Mouse (Mus musculus): ENCODE results near the gene Eng. TPM values are rescaled to one million over a fixed set of nuclear protein-coding genes. Genes with fewer than 3 reads are reported as not detected.
A peak's percentile ranks its signal among the peaks of the same experiment; 100 is the strongest.

Gene Eng
- polyA plus RNA-seq, 1 experiment, result 31.6 TPM

GRCm38 (mm10) chr2:32684681-32685428 lies 38.5 kb downstream of the Eng start:
- Histone ChIP-seq H3K27ac (ENCODE audit: insufficient read depth, low read length) (no peak overlapping the region), H3K4me1 (ENCODE audit: control insufficient read depth, insufficient read depth, low read length) (no peaks in the 10 kb centered on the region), H3K4me3 (replicated peaks; ENCODE audit: insufficient read depth, low read depth, low read length) (no peak overlapping the region), H3K27me3 (ENCODE audit: control insufficient read depth, insufficient read depth, low read length) (no peaks in the 10 kb centered on the region)
- no peak for DNase-seq
- TF ChIP-seq POLR2A (IDR thresholded peaks at IDR 0.05; ENCODE audit: borderline replicate concordance, insufficient read depth, low read length), result no peak
- TF ChIP-seq CTCF (IDR thresholded peaks at IDR 0.05; ENCODE audit: borderline replicate concordance, insufficient read depth, low read depth, low read length), result no peak
- WGBS, result 90% methylated on average over 15 of the region's 15 CpGs

GRCm38 (mm10) chr2:32685807-32686206 lies 39.4 kb downstream of the Eng start:
- no peak for DNase-seq
- no peak for TF ChIP-seq POLR2A (IDR thresholded peaks at IDR 0.05; ENCODE audit: borderline replicate concordance, insufficient read depth, low read length)
- no peak for TF ChIP-seq CTCF (IDR thresholded peaks at IDR 0.05; ENCODE audit: borderline replicate concordance, insufficient read depth, low read depth, low read length)

GRCm38 (mm10) chr2:32686640-32687039 lies 40.2 kb downstream of the Eng start:
- H3K27ac ChIP-seq (ENCODE audit: insufficient read depth, low read length), result no peak overlapping the region
- H3K4me3 ChIP-seq (replicated peaks; ENCODE audit: insufficient read depth, low read depth, low read length), result no peak overlapping the region
- WGBS, result 92% methylated on average over 6 of the region's 6 CpGs
- H3K4me1 ChIP-seq (ENCODE audit: control insufficient read depth, insufficient read depth, low read length), result no peaks in the 10 kb centered on the region
- TF ChIP-seq CTCF (IDR thresholded peaks at IDR 0.05; ENCODE audit: borderline replicate concordance, insufficient read depth, low read depth, low read length) (no peak), POLR2A (IDR thresholded peaks at IDR 0.05; ENCODE audit: borderline replicate concordance, insufficient read depth, low read length) (no peak)
- no peaks in the 10 kb centered on the region for H3K27me3 ChIP-seq (ENCODE audit: control insufficient read depth, insufficient read depth, low read length)
- no peak for DNase-seq

More at GRCm38 (mm10) chr2:32685807-32686206, 39.4 kb downstream of the Eng start:
- H3K27ac ChIP-seq (ENCODE audit: insufficient read depth, low read length), result no peak overlapping the region
- no peak overlapping the region for H3K4me3 ChIP-seq (replicated peaks; ENCODE audit: insufficient read depth, low read depth, low read length)
- H3K4me1 ChIP-seq (ENCODE audit: control insufficient read depth, insufficient read depth, low read length), result no peaks in the 10 kb centered on the region
- WGBS, result 92% methylated on average over 3 of the region's 3 CpGs
- H3K27me3 ChIP-seq (ENCODE audit: control insufficient read depth, insufficient read depth, low read length), result no peaks in the 10 kb centered on the region

- Histone ChIP-seq H3K4me3 (replicated peaks; ENCODE audit: insufficient read depth, low read depth, low read length) (no peak overlapping the region), H3K27me3 (ENCODE audit: control insufficient read depth, insufficient read depth, low read length) (no peaks in the 10 kb centered on the region), H3K4me1 (ENCODE audit: control insufficient read depth, insufficient read depth, low read length) (no peaks in the 10 kb centered on the region; the same call in 1 of the 2 replicates), H3K27ac (ENCODE audit: insufficient read depth, low read length) (no peak overlapping the region)
- DNase-seq, result no peak
- WGBS, result 90% methylated on average over 8 of the region's 8 CpGs
- TF ChIP-seq CTCF (IDR thresholded peaks at IDR 0.05; ENCODE audit: borderline replicate concordance, insufficient read depth, low read depth, low read length), result no peak
- no peak for TF ChIP-seq POLR2A (IDR thresholded peaks at IDR 0.05; ENCODE audit: borderline replicate concordance, insufficient read depth, low read length)
Observed at GRCm38 (mm10) chr2:32687562-32687961, 41.2 kb downstream of the Eng start.

GRCm38 (mm10) chr2:32689420-32689819 lies 43.0 kb downstream of the Eng start:
- H3K27me3 ChIP-seq (ENCODE audit: control insufficient read depth, insufficient read depth, low read length), result no peaks in the 10 kb centered on the region
- H3K27ac ChIP-seq (ENCODE audit: insufficient read depth, low read length), result no peak overlapping the region
- WGBS, result 16% methylated on average over 5 of the region's 5 CpGs

GRCm38 (mm10) chr2:32691041-32691440 lies 44.6 kb downstream of the Eng start:
- H3K27me3 ChIP-seq (ENCODE audit: control insufficient read depth, insufficient read depth, low read length), result no peaks in the 10 kb centered on the region
- H3K4me3 ChIP-seq (replicated peaks; ENCODE audit: insufficient read depth, low read depth, low read length), result no peak overlapping the region
- WGBS, result 68% methylated on average over 11 of the region's 11 CpGs
- H3K4me1 ChIP-seq (ENCODE audit: control insufficient read depth, insufficient read depth, low read length), result peaks cover 4% of the 10 kb centered on the region; the same call in 1 of the 2 replicates
- no peak overlapping the region for H3K27ac ChIP-seq (ENCODE audit: insufficient read depth, low read length)
- TF ChIP-seq POLR2A (IDR thresholded peaks at IDR 0.05; ENCODE audit: borderline replicate concordance, insufficient read depth, low read length), result no peak
- TF ChIP-seq CTCF (IDR thresholded peaks at IDR 0.05; ENCODE audit: borderline replicate concordance, insufficient read depth, low read depth, low read length), result no peak
- no peak for DNase-seq

More at GRCm38 (mm10) chr2:32689420-32689819, 43.0 kb downstream of the Eng start:
- peak; percentile 86 to 87 for DNase-seq
- TF ChIP-seq CTCF (IDR thresholded peaks at IDR 0.05; ENCODE audit: borderline replicate concordance, insufficient read depth, low read depth, low read length), result peak; percentile 98
- no peak for TF ChIP-seq POLR2A (IDR thresholded peaks at IDR 0.05; ENCODE audit: borderline replicate concordance, insufficient read depth, low read length)
- peaks cover 4% of the 10 kb centered on the region; the same call in 1 of the 2 replicates for H3K4me1 ChIP-seq (ENCODE audit: control insufficient read depth, insufficient read depth, low read length)
- H3K4me3 ChIP-seq (replicated peaks; ENCODE audit: insufficient read depth, low read depth, low read length), result no peak overlapping the region

- 79% methylated on average over 14 of the region's 14 CpGs for WGBS
- Histone ChIP-seq H3K27ac (ENCODE audit: insufficient read depth, low read length) (no peak overlapping the region), H3K4me3 (replicated peaks; ENCODE audit: insufficient read depth, low read depth, low read length) (no peak overlapping the region)
Observed at GRCm38 (mm10) chr2:32692496-32692895, 46.1 kb downstream of the Eng start.

GRCm38 (mm10) chr2:32693282-32693681 lies 46.9 kb downstream of the Eng start:
- peak; percentile 39 to 40 for DNase-seq
- H3K27me3 ChIP-seq (ENCODE audit: control insufficient read depth, insufficient read depth, low read length), result no peaks in the 10 kb centered on the region
- H3K4me1 ChIP-seq (ENCODE audit: control insufficient read depth, insufficient read depth, low read length), result peaks cover 4% of the 10 kb centered on the region; the same call in 1 of the 2 replicates
- TF ChIP-seq CTCF (IDR thresholded peaks at IDR 0.05; ENCODE audit: borderline replicate concordance, insufficient read depth, low read depth, low read length) (no peak), POLR2A (IDR thresholded peaks at IDR 0.05; ENCODE audit: borderline replicate concordance, insufficient read depth, low read length) (no peak)
- peak overlapping the region; percentile 78 for H3K4me3 ChIP-seq (replicated peaks; ENCODE audit: insufficient read depth, low read depth, low read length)
- 3% methylated on average over 7 of the region's 7 CpGs for WGBS
- no peak overlapping the region for H3K27ac ChIP-seq (ENCODE audit: insufficient read depth, low read length)

More at GRCm38 (mm10) chr2:32692496-32692895, 46.1 kb downstream of the Eng start:
- H3K27me3 ChIP-seq (ENCODE audit: control insufficient read depth, insufficient read depth, low read length), result no peaks in the 10 kb centered on the region
- TF ChIP-seq CTCF (IDR thresholded peaks at IDR 0.05; ENCODE audit: borderline replicate concordance, insufficient read depth, low read depth, low read length) (no peak), POLR2A (IDR thresholded peaks at IDR 0.05; ENCODE audit: borderline replicate concordance, insufficient read depth, low read length) (no peak)
- no peak for DNase-seq
- H3K4me1 ChIP-seq (ENCODE audit: control insufficient read depth, insufficient read depth, low read length), result peaks cover 4% of the 10 kb centered on the region; the same call in 1 of the 2 replicates
